Mouse (Mus musculus) lung, postnatal 14 days (tissue): ENCODE results near the gene Fbxw8.
A peak's percentile ranks its signal among the peaks of the same experiment; 100 is the strongest.

ENCODE experiments used
- DNase-seq: peaks from one replicate; pipeline ENCODE4 v3.0.0; 2021

Fbxw8 gene

DNA sequence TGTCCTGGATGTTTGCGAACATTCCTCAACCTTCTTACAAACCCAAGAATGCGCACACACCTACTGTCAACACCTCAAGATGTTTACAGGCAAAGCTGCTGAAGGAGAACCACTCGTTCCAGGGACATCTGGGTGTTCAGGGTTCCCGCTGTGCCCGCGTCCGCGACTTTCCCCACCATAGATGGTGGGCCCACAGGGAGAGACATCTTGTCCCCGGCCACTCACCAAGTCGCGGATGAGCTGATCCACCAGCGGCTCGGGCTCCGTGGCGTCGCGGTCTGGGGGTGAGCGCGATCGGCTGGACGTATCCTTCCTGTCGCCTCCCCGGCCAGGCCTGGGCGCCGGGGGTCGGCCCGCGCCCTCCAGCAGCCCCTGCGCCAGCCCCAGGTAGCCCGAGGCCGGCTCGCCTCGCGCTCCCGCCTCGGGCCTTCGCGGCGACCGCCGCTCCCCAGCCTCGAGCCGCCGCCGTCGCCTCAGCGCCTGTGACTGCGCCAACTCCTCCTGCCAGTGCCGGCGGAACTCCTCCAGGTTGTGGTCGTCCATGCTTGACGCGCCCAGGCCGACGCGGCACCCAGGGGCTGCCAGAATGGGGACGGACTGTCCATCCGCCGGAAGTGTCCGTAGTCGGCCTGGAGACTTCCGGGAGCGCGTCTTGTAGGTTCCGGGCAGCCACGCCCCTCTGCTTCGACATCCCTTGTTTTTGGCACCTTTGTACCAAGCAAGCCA lies at the start of gene Fbxw8:
Fbxw8 (minus strand) TSS at position 626 of the 726 bp plus-strand sequence.
- peak; percentile 90 for DNase-seq

- no peak for DNase-seq
Observed at GRCm38 (mm10) chr5:118204675-118205440, 49.6 kb upstream of the Fbxw8 start.

DNA sequence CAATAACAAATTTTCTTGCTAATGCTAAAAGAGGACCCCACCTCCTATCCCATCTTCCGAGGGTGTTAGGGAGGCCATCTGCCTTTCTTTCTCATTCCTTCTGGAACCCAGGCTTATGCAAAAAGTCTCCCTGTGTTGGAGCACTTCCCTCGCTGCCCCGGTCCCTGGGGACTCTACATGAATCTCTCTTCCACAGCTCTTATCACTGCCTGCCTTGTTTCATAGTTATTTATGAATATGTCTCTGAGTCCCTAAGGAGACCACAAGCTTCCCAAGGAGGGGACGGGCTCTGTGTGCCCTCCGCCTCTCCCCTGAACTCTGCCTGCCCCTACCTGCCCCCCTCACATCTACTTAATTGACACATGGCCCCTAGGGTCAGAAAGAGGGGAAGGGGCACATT lies 44.4 kb upstream of the Fbxw8 start:
- DNase-seq = no peak

DNA sequence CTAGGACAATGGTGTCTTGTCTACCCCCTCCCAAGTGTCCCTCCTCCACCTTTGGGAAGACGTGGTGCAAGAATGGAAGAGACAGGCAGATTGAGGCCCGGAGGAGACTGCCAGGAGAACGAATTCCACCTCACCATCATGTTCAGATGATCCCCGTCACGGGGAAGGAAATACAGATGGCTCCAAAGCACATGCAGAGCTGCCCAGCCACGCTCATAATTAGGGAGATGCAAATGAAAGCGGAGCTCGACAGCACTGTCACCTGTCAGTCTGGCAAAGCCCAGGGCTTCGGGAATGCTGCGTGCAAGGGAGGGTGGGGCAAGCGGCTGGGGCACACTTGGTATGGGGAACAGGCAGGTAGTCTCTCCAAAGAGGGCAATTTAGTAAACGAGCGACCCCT lies 42.2 kb upstream of the Fbxw8 start:
- no peak for DNase-seq

DNA sequence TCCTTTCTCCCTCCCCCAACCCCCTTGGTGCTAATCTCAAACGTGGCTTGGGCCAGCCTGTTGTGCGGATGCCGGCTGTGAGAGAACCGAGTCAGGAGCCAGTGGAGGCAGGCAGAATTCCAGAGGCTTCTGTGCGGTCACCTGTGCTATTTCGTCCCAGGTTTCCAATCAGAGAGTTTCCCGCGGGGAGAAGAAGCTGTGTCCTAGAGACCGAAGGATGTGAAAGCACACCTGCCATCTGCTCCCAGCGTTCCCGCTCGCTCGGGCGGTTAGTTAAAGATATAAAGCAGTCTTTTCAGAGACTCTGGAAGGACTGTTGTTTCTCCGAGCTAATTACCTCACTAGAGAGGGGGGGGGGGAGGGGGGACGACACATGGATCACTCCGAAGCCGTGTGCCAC lies 37.0 kb upstream of the Fbxw8 start:
- no peak for DNase-seq

GRCm38 (mm10) chr5:118190491-118190890 lies 35.2 kb upstream of the Fbxw8 start:
- no peak for DNase-seq

DNA sequence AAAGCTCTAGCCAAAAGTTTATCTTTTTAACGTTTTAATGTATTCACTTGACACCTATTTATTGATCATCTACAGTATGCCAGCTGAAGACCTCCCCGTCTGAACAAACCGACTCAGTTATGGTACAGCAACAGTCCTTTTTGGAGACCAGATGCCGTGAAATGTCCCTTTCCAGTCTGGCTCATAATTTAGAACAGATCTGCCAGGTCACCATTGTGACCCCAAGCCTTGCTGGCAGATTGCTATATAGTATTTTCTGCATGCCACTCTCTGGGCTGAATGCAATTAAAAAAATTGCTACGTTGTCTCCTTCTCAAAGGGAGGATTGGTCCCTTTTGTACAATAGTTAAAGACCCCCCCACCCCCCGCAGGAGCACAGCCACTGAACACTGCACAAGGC lies 33.1 kb upstream of the Fbxw8 start:
- no peak for DNase-seq

DNA sequence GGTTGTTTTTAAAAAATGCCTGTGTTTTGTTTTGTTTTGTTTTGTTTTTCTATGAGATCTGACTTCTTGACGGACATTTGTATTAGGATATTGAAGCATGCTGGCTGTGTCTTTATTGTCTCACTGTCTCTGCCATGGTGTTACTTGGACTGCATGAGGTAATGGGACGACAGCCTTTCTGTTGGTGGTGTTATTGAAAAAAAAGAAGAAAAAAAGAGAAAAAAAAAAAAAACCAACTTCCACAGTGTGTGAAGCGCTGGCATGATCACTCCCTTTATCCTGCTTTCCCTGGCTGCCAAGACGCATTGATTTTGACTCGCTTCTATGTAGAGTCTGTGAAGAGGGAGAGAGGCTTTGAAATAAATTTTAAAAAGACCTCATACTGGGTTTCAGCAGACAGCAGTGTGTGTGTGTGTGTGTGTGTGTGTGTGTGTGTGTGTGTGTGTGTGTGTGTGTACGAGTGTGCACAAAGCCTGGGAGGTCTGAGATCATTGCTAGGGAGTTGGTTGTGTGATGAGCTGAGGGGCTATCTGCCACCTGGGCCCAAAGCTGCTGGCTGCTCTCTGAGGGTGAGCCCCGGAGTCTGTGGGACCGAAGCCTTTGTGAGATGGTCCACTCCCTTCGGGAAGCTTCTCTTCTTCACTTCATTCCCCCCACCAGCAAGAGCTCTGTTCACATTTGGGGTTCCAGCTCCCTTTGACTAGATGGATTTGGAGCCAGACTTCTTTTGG lies 31.8 kb upstream of the Fbxw8 start:
- no peak for DNase-seq

DNA sequence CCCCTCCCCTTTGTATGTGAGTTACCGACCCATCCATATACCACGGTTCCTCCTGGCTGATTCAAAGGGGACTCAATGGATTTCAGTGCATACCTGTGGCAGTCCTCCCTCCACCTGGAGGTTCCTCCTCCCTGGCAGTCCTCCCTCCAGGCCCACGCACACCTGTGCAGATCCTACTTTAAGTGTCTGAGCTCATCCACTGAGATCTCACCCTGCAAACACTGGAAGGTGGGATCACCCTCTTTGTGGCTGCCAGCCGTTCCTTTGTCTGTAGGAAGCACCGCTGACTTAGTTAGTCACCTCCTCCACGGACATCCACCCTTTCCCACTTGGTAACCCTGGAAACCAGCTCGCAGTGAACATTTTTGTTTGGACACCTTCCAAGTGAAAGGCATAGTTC lies 22.4 kb upstream of the Fbxw8 start:
- DNase-seq = no peak

- DNase-seq = no peak
Observed at GRCm38 (mm10) chr5:118175137-118175536, 19.9 kb upstream of the Fbxw8 start.

DNA sequence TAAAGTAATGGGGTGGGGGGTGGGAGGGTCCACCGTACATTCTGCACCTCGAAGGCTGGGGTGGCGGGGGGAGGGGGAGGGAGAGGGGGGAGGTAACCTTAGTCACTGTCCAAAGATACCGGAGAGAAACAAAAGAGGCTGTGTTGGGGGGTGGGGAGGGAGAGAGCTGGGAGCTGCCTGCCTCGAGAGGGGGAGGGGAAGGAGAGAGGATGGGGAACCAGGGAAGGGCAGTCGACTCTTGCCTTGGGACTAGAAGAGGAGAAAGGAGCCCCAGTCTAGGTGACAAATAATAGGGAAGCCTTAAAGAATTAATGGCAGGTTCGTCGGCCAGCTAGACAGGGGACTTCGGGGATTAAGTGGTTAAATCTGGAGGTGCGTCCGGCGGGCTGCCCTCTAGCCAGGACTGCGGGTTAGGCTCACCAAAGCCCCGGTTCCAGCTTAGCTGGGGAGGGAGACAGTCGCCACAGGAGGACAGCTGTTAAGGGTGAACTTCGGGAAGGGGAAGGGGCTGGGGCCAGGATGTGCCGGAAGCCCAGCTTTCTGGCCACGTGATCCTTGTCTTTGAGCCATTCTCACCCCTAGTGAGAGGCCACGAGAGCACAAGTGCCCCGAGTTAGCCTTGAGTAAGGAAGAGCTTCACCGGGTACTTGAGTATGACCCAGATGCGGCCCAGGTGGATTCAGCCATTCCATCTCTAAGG lies 19.2 kb upstream of the Fbxw8 start:
- no peak for DNase-seq

- DNase-seq = no peak
Observed at GRCm38 (mm10) chr5:118172078-118172723, 16.9 kb upstream of the Fbxw8 start.

- DNase-seq = no peak
Observed at GRCm38 (mm10) chr5:118171665-118172064, 16.4 kb upstream of the Fbxw8 start.

DNA sequence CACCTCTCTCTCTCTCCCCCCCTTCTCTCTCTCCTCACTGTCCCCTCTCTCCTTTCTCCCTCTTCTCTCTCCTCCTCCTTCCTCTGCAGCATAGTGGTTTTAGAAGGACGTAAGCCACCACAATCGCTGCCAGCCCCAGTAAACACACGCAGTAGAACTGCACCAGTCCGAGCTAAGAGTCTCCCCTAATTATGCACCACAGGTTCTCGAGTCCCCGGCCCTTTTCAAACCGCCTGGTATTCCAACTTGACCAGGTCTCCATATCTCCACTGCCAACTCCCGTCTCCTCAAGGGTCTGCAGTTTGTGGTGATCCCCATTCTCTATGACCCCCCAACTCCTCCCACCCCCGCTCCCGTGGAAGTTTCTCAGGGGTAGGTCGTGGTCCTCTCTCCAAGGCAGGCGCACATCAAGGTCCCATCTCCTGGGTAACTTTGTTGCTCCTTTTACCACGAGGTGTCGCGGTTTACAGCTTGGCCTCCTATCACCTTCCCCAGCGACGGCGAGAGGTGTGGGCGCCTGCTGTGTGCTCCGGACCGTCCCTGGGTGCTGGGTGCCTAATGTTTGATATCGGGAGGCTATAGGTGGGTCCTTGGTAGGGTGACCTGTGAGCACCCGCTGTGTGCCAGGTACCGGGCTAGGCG lies 15.7 kb upstream of the Fbxw8 start:
- no peak for DNase-seq

DNA sequence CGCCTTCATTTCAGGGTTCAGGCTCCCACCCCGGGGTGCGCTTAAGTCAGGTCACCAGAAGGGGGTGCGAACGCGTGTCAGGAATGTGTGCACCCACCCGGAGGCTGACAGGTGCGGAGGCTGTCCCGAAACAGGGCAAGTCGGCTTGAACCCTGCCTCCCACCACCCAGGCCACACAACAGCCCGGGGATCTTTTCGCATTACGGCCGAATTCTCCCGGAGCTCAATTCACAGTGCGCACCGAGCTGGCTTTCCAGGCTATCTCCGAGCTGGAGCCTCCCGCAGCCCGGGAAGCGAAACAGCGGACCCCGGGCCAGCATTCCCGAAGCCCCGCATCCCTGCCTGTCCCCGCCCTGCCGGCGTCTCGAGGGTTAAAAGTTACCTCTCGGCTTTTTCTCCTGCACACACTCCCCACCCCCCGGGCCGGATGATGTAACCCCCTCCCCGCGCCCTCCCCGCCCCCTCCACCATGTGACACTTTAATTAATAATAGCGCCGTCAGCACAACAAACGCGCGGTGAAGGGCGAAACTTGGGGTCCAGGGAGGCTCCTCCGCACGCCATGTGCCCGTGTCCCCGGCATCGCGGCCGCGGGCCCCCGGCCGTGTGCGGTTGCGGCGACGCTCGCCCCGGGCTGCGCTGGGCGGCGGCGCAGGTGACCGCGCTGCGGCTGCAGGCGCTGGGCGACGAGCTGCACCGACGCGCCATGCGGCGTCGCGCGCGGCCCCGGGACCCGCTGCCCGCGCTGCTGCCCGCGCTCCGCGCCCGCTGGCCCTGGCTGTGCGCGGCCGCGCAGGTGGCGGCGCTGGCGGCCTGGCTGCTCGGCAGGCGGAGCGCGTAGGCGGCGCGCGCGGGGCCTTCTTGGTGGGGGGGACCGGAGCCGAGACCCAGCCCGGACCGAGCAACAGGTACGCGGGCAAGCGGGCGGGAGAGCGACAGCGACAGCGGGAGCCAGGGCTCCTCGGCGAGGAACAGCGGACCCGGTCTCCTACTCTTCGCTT lies 14.3 kb upstream of the Fbxw8 start:
- DNase-seq = no peak

GRCm38 (mm10) chr5:118167561-118167995 lies 12.3 kb upstream of the Fbxw8 start:
- DNase-seq = no peak

DNA sequence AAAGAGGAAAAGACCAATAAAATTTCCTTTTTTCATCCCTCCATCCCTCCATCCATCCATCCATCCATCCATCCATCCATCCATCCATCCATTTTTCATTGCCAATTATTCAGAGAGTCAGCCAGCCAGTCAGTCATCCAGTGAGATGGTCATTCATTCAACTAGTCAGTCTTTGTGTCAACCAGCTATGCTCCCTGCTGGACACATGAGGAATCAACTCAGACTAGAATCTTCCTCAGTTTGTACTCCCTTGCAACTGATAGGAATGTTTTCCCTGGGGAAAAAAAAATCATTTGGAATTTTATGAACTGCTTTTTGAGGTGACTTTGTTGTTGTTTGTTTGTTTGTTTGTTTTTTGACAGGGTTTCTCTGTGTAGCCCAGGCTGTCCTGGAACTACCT lies 10.2 kb upstream of the Fbxw8 start:
- DNase-seq = no peak

- DNase-seq = no peak
Observed at GRCm38 (mm10) chr5:118164581-118164980, 9.3 kb upstream of the Fbxw8 start, which contains the start of gene Hrk. Gene Hrk, plus strand, starts transcription at chr5:118164648.

- no peak for DNase-seq
Observed at GRCm38 (mm10) chr5:118160691-118161090, 5.4 kb upstream of the Fbxw8 start.

DNA sequence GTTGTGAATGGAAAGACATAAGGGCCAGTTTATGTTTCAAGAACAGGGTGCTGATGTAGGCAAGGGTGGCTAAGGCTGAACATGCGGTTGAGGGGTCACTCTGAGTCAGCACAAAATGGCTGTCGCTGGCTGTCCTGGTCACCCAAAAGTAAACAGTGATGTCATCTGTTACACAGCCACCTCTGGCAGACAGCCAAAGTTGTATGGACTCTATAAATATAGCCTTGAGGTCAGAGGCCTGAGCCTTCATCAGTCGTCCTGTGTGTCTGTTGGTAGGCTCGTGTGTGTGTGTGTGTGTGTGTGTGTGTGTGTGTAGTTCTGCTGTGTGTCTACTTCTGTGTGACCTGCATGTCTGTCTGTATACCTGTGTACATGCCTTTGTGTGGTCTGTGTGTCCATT lies 1.7 kb upstream of the Fbxw8 start:
- DNase-seq = no peak

DNA sequence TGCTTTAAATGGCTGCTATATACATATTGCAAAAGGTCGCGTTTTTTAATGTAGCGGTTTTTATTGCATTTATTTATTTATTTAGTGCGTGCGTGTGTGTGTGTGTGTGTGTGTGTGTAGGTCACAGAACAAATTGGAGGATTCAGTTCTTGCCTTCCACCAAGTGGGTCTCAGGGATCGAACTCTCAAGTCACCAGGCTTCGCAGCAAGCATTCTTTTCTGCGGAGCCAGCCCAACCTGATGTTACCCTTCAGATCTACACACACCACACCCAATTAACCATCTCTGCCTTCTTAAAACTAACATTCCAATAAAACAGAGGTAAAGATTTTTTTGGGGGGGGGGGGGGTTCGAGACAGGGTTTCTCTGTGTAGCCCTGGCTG lies 292 bp upstream of the Fbxw8 start:
- DNase-seq = no peak
